Mouse (Mus musculus) lung, postnatal 14 days (tissue): ENCODE measurements at regions not wholly inside any gene's neighbourhood (a gene's known extent, or its start where the extent isn't known, plus 50 kb on each side); places are given as distances from the start of the nearest gene placed in this dataset.

ENCODE experiments used
- DNase-seq: peaks from one replicate; pipeline ENCODE4 v3.0.0; 2021

GRCm38 (mm10) chr14:47862556-47862955, 214.3 kb downstream of the Ktn1 start:
- no peak for DNase-seq

GRCm38 (mm10) chr14:47863067-47863466, 214.8 kb downstream of the Ktn1 start:
- DNase-seq, result peak; percentile 8

- DNase-seq, result no peak
Observed at GRCm38 (mm10) chr14:47863701-47864100, 215.5 kb downstream of the Ktn1 start.

- no peak for DNase-seq
Observed at GRCm38 (mm10) chr14:47867017-47867416, 218.8 kb downstream of the Ktn1 start.

GRCm38 (mm10) chr14:47868258-47868780, 220.1 kb downstream of the Ktn1 start:
- no peak for DNase-seq

GRCm38 (mm10) chr14:47876585-47876984, 228.3 kb downstream of the Ktn1 start:
- no peak for DNase-seq

GRCm38 (mm10) chr14:47877167-47877566, 228.9 kb downstream of the Ktn1 start:
- DNase-seq, result no peak

- DNase-seq, result no peak
Observed at GRCm38 (mm10) chr14:47877771-47878443, 229.7 kb downstream of the Ktn1 start.

- DNase-seq, result no peak
Observed at GRCm38 (mm10) chr14:47885326-47885725, 235.3 kb upstream of the Peli2 start.

GRCm38 (mm10) chr14:47890251-47891198, 230.1 kb upstream of the Peli2 start:
- DNase-seq, result no peak

GRCm38 (mm10) chr14:47896581-47896980, 224.0 kb upstream of the Peli2 start:
- DNase-seq, result no peak

GRCm38 (mm10) chr14:47897907-47898530, 222.6 kb upstream of the Peli2 start:
- DNase-seq, result no peak

- no peak for DNase-seq
Observed at GRCm38 (mm10) chr14:47898605-47899004, 222.0 kb upstream of the Peli2 start.

GRCm38 (mm10) chr14:47905334-47905733, 215.3 kb upstream of the Peli2 start:
- no peak for DNase-seq

GRCm38 (mm10) chr14:47909129-47909528, 211.5 kb upstream of the Peli2 start:
- DNase-seq, result no peak

GRCm38 (mm10) chr14:47910741-47911295, 209.8 kb upstream of the Peli2 start:
- no peak for DNase-seq

GRCm38 (mm10) chr14:47911546-47912545, 208.8 kb upstream of the Peli2 start:
- DNase-seq, result no peak

GRCm38 (mm10) chr14:47915621-47916020, 205.0 kb upstream of the Peli2 start:
- no peak for DNase-seq

GRCm38 (mm10) chr14:47920638-47921347, 199.8 kb upstream of the Peli2 start:
- no peak for DNase-seq

- no peak for DNase-seq
Observed at GRCm38 (mm10) chr14:47921811-47922277, 198.8 kb upstream of the Peli2 start.

GRCm38 (mm10) chr14:47926416-47926815, 194.2 kb upstream of the Peli2 start:
- DNase-seq, result no peak
